Mouse (Mus musculus): ENCODE measurements at regions not wholly inside any gene's neighbourhood (a gene's known extent, or its start where the extent isn't known, plus 50 kb on each side); places are given as distances from the start of the nearest gene placed in this dataset.
"Not testable (repeated sequence)": the region's sequence is repeated elsewhere in the genome, so short reads cannot be mapped to it uniquely, and the experiment has no call there.

- H3K4me2 ChIP-seq, result no peak overlapping the region
- peaks cover 19% of the 10 kb centered on the region for H3K4me1 ChIP-seq
- H3K9me3 ChIP-seq (replicated peaks), result peaks cover 8% of the 10 kb centered on the region; the same call in 1 of the 2 replicates
- no peaks in the 10 kb centered on the region for H3K27me3 ChIP-seq (replicated peaks)
- ATAC-seq (ENCODE audit: low FRiP score), result peak; percentile 63; the same call in 1 of the 2 replicates
- no peaks in the 10 kb centered on the region for H3K36me3 ChIP-seq
- no peak overlapping the region for H3K9ac ChIP-seq (replicated peaks)
- no peak overlapping the region for H3K4me3 ChIP-seq (replicated peaks)
- WGBS, result 13% methylated on average over 12 of the region's 12 CpGs
- no peak overlapping the region for H3K27ac ChIP-seq (replicated peaks)
Observed at GRCm38 (mm10) chr2:128288138-128288551, 162.3 kb downstream of the Bcl2l11 start.

DNA sequence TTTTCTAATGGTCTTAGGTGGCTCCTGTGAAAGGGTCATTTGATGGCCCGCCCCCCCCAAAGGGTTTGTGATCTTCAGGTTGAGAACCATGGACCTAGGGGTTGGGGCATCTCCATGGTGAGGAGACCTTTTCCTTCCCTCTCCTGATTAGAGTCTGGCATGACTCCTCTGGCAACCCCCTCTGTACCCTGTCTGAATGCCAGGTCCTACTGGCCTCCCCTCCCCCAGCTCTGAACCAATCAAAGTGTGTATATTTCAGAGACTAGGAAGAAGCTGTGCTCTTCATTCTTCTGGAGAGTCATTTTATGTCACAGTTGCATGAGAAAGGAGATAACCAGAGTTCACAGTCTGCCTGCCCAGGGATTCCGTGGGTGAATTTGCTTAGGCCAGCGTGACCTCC, 164.8 kb downstream of the Bcl2l11 start:
- Histone ChIP-seq H3K4me1 (peaks cover 13% of the 10 kb centered on the region), H3K9ac (replicated peaks) (no peak overlapping the region), H3K36me3 (no peaks in the 10 kb centered on the region), H3K4me2 (no peak overlapping the region), H3K27ac (replicated peaks) (no peak overlapping the region), H3K27me3 (replicated peaks) (no peaks in the 10 kb centered on the region), H3K4me3 (replicated peaks) (no peak overlapping the region), H3K9me3 (replicated peaks) (peaks cover 8% of the 10 kb centered on the region; the same call in 1 of the 2 replicates)
- 94% methylated on average over 3 of the region's 3 CpGs for WGBS
- no peak for ATAC-seq (ENCODE audit: low FRiP score)

- Histone ChIP-seq H3K4me1 (no peaks in the 10 kb centered on the region), H3K27ac (replicated peaks) (no peak overlapping the region), H3K9ac (replicated peaks) (no peak overlapping the region), H3K9me3 (replicated peaks) (peaks cover 8% of the 10 kb centered on the region; the same call in 1 of the 2 replicates), H3K36me3 (no peaks in the 10 kb centered on the region), H3K27me3 (replicated peaks) (no peaks in the 10 kb centered on the region), H3K4me2 (no peak overlapping the region), H3K4me3 (replicated peaks) (no peak overlapping the region)
- WGBS, result 67% methylated on average over 3 of the region's 3 CpGs
- ATAC-seq (ENCODE audit: low FRiP score), result no peak
Observed at GRCm38 (mm10) chr2:128294610-128295009, 168.8 kb downstream of the Bcl2l11 start.

DNA sequence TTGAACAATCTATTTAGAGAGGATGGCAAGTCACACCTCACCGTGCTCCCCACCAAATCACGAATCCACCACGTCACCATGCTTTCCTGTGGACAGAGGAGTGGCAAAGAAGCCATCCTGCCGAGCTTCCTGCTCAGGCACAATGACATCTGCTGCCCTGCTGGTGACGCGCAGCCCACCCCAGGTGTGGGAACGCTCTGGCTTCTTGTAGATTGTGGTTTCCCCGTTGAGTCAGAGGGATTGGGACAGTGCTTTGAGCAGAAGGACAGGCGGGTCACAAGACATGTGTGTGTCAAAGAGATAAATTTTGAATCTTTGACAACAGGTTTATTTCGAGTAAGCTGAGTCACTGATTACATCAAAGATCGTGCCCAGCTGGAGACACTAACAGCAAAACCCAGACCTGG, 169.2 kb downstream of the Bcl2l11 start:
- no peak overlapping the region for H3K27ac ChIP-seq (replicated peaks)
- H3K9me3 ChIP-seq (replicated peaks), result peaks cover 8% of the 10 kb centered on the region; the same call in 1 of the 2 replicates
- H3K4me3 ChIP-seq (replicated peaks), result no peak overlapping the region
- WGBS, result 79% methylated on average over 11 of the region's 11 CpGs
- H3K27me3 ChIP-seq (replicated peaks), result no peaks in the 10 kb centered on the region
- H3K4me1 ChIP-seq, result no peaks in the 10 kb centered on the region
- no peak overlapping the region for H3K9ac ChIP-seq (replicated peaks)
- no peak for ATAC-seq (ENCODE audit: low FRiP score)
- H3K4me2 ChIP-seq, result no peak overlapping the region
- H3K36me3 ChIP-seq, result no peaks in the 10 kb centered on the region

- Histone ChIP-seq H3K9me3 (replicated peaks) (peaks cover 8% of the 10 kb centered on the region; the same call in 1 of the 2 replicates), H3K4me1 (no peaks in the 10 kb centered on the region), H3K27ac (replicated peaks) (no peak overlapping the region), H3K27me3 (replicated peaks) (no peaks in the 10 kb centered on the region), H3K9ac (replicated peaks) (no peak overlapping the region), H3K4me3 (replicated peaks) (no peak overlapping the region), H3K4me2 (no peak overlapping the region), H3K36me3 (no peaks in the 10 kb centered on the region)
- WGBS, result 67% methylated on average over 3 of the region's 3 CpGs
- ATAC-seq (ENCODE audit: low FRiP score), result no peak
Observed at GRCm38 (mm10) chr2:128295726-128296234, 169.9 kb downstream of the Bcl2l11 start.

DNA sequence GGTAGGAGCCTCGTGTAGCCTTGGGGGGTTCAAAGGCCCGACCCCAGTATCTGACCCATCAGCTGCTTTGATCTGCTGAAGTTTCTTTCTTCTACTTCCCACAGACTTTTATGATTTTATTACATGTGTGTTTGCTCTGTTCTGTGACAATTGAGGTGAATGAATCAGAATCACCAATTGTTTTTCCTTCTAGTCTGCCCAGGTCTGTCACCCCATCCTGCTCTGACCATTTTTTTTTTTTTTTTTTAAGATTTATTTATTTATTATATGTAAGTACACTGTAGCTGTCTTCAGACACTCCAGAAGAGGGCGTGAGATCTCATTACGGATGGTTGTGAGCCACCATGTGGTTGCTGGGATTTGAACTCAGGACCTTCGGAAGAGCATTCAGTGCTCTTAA, 170.6 kb downstream of the Bcl2l11 start:
- H3K9me3 ChIP-seq (replicated peaks); H3K27ac ChIP-seq (replicated peaks); H3K4me1 ChIP-seq; H3K36me3 ChIP-seq; H3K4me2 ChIP-seq; H3K9ac ChIP-seq (replicated peaks); H3K27me3 ChIP-seq (replicated peaks); H3K4me3 ChIP-seq (replicated peaks); ATAC-seq (ENCODE audit: low FRiP score): not testable (repeated sequence)
- WGBS, result 67% methylated on average over 5 of the region's 5 CpGs

DNA sequence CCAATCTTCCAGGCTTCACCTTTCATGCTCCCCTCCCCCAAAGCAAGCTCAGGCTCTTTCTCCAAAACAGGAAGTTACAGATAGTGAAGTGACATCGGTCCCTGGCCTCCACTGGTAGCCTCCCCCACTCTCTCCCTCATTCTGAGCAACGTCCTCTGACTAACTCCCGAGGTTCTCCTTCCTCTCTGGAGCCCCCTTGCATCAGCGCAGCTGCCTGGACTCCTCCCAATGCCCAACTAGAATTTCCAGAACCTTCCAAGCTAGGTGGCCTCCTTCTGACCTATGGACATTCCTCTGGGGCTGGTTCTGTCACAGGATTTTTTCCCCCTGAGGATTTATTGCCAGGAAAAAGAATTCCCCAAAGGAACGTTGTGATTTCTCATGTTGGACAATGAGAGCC, 171.1 kb downstream of the Bcl2l11 start:
- no peak overlapping the region for H3K4me2 ChIP-seq
- H3K9me3 ChIP-seq (replicated peaks), result 0 out of 2 replicates have a peak, but pooled peaks cover 4% of the 10 kb centered on the region
- no peaks in the 10 kb centered on the region for H3K36me3 ChIP-seq
- WGBS, result 54% methylated on average over 5 of the region's 5 CpGs
- no peak for ATAC-seq (ENCODE audit: low FRiP score)
- H3K27ac ChIP-seq (replicated peaks), result no peak overlapping the region
- H3K27me3 ChIP-seq (replicated peaks), result no peaks in the 10 kb centered on the region
- no peak overlapping the region for H3K4me3 ChIP-seq (replicated peaks)
- no peak overlapping the region for H3K9ac ChIP-seq (replicated peaks)
- no peaks in the 10 kb centered on the region for H3K4me1 ChIP-seq

DNA sequence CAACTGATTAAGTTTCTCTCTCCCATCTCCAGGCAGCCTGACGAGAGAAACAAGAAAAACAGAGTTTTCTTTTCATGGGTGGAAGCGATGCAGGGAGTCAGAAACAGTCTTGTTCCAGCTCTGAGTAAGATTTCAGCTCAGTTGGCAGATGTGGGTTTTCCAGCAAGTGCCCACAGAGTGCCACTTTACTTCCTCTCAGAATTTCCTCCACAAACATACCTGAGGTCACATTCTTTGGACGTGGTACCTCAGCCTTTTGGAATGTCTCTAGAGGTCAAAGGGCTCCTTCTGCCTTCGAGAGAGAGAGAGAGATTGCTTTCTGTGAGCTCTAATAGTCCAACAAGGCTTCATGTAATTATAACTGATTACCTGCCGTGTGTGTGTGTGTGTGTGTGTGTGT, 172.0 kb downstream of the Bcl2l11 start:
- 78% methylated on average over 5 of the region's 5 CpGs for WGBS
- no peak overlapping the region for H3K4me3 ChIP-seq (replicated peaks)

GRCm38 (mm10) chr2:128298996-128299395, 173.2 kb downstream of the Bcl2l11 start:
- Histone ChIP-seq H3K9ac (replicated peaks) (no peak overlapping the region), H3K4me2 (no peak overlapping the region), H3K4me1 (peaks cover under 1% of the 10 kb centered on the region; the same call in 1 of the 2 replicates), H3K4me3 (replicated peaks) (no peak overlapping the region), H3K27ac (replicated peaks) (no peak overlapping the region), H3K27me3 (replicated peaks) (no peaks in the 10 kb centered on the region), H3K9me3 (replicated peaks) (no peaks in the 10 kb centered on the region), H3K36me3 (no peaks in the 10 kb centered on the region)
- ATAC-seq (ENCODE audit: low FRiP score), result no peak
- 90% methylated on average over 8 of the region's 8 CpGs for WGBS

More for the DNA sequence above, 172.0 kb downstream of the Bcl2l11 start:
- Histone ChIP-seq H3K9me3 (replicated peaks) (no peaks in the 10 kb centered on the region), H3K36me3 (no peaks in the 10 kb centered on the region), H3K4me1 (no peaks in the 10 kb centered on the region; the same call in 1 of the 2 replicates), H3K27me3 (replicated peaks) (no peaks in the 10 kb centered on the region), H3K4me2 (no peak overlapping the region), H3K9ac (replicated peaks) (no peak overlapping the region), H3K27ac (replicated peaks) (no peak overlapping the region)
- ATAC-seq (ENCODE audit: low FRiP score), result no peak

DNA sequence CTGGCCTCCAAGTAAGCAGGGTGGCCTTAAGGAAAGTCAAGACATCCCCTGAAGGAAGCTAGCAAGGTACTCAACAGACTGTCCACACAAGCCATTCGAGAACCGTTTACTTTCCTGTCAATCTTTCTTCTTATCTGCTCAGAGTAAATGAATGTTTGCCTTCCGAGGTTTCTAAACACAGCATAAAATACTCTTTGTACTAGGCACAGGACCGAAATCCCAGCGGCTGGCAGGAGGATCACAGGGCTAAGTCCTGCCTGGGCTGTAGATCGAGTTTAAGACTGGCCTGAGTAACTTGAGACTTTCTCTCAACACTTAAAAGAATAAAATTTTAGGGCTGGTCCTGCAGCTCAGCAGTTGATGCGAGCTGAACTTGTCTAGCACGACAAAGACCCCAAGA, 175.9 kb downstream of the Bcl2l11 start:
- 64% methylated on average over 8 of the region's 8 CpGs for WGBS
- Histone ChIP-seq H3K9me3 (replicated peaks) (no peaks in the 10 kb centered on the region), H3K27ac (replicated peaks) (no peak overlapping the region), H3K36me3 (no peaks in the 10 kb centered on the region), H3K4me2 (no peak overlapping the region), H3K27me3 (replicated peaks) (no peaks in the 10 kb centered on the region), H3K9ac (replicated peaks) (no peak overlapping the region), H3K4me1 (peaks cover 5% of the 10 kb centered on the region; the same call in 1 of the 2 replicates), H3K4me3 (replicated peaks) (no peak overlapping the region)
- no peak for ATAC-seq (ENCODE audit: low FRiP score)

- H3K9me3 ChIP-seq (replicated peaks), result no peaks in the 10 kb centered on the region
- no peak for ATAC-seq (ENCODE audit: low FRiP score)
- no peaks in the 10 kb centered on the region; the same call in 1 of the 2 replicates for H3K27me3 ChIP-seq (replicated peaks)
- H3K4me3 ChIP-seq (replicated peaks), result no peak overlapping the region
- no peak overlapping the region for H3K27ac ChIP-seq (replicated peaks)
- H3K36me3 ChIP-seq, result no peaks in the 10 kb centered on the region
- peak overlapping the region; percentile 28; the same call in 1 of the 2 replicates for H3K4me2 ChIP-seq
- no peak overlapping the region for H3K9ac ChIP-seq (replicated peaks)
- H3K4me1 ChIP-seq, result peaks cover 5% of the 10 kb centered on the region; the same call in 1 of the 2 replicates
- WGBS, result 22% methylated on average over 12 of the region's 12 CpGs
Observed at GRCm38 (mm10) chr2:128304063-128304712, 178.3 kb downstream of the Bcl2l11 start.

DNA sequence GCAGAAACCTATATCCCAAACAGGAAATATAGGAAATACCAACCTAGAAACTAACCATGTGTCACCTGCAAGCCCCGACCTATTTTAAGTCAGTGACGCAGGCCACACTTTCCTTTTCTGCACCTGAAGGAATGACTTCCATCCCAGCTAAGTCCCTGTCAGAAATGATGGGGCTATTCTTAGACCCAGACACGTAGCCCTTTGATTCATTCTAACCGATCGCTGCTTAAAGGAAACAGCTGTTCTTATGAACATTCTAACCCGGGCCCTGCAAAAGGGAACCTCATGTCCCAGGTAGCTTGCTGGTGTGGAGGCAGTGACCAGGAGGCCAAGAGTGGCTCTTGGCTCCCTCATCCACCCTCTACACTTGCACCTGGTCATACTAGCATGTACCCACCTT, 180.9 kb downstream of the Bcl2l11 start:
- no peak for ATAC-seq (ENCODE audit: low FRiP score)
- Histone ChIP-seq H3K36me3 (no peaks in the 10 kb centered on the region), H3K4me1 (peaks cover 12% of the 10 kb centered on the region), H3K4me3 (replicated peaks) (no peak overlapping the region), H3K9ac (replicated peaks) (no peak overlapping the region), H3K4me2 (no peak overlapping the region), H3K9me3 (replicated peaks) (no peaks in the 10 kb centered on the region), H3K27me3 (replicated peaks) (no peaks in the 10 kb centered on the region; the same call in 1 of the 2 replicates), H3K27ac (replicated peaks) (no peak overlapping the region)
- 84% methylated on average over 6 of the region's 6 CpGs for WGBS

Measured in neural tube, embryonic 15.5 days (tissue).